Mouse (Mus musculus) heart, adult 2 months (tissue): ENCODE measurements at regions not wholly inside any gene's neighbourhood (a gene's known extent, or its start where the extent isn't known, plus 50 kb on each side); places are given as distances from the start of the nearest gene placed in this dataset.

Source experiments
- CTCF ChIP-seq: fragments of 200-600 bp; IDR thresholded peaks from 2 replicates; pipeline ENCODE4 v1.8.1; 2022; ENCODE audit warnings: antibody characterized with exemption, mild to moderate bottlenecking, moderate library complexity
- EP300 ChIP-seq: fragments of 200-500 bp; IDR thresholded peaks from 2 replicates; pipeline ENCODE4 v1.6.1; 2011; ENCODE audit warnings: low read depth, low read length, control low read depth; ENCODE audit not compliant: insufficient read depth
- POLR2A ChIP-seq: fragments of 200-500 bp; IDR thresholded peaks from 2 replicates; pipeline ENCODE4 v1.6.1; 2011; ENCODE audit warnings: mild to moderate bottlenecking, low read depth, low read length, control low read depth; ENCODE audit not compliant: insufficient read depth

- TF ChIP-seq POLR2A (no peak), EP300 (no peak), CTCF (no peak)
Observed at GRCm38 (mm10) chr16:74809154-74809825, 397.7 kb upstream of the Robo2 start.
